Mouse (Mus musculus): Measurements from ENCODE around the gene Fam89b. TPM values are rescaled to one million over a fixed set of nuclear protein-coding genes. Genes with fewer than 3 reads are reported as not detected.

Fam89b gene
- polyA plus RNA-seq, 1 experiment from 2014 or later: 92.7 TPM

GRCm38 (mm10) chr19:5724549-5724941 lies 4.9 kb downstream of the Fam89b start:
- H3K9ac ChIP-seq (ENCODE audit: low read depth, low read length): no peak overlapping the region
- H3K36me3 ChIP-seq (ENCODE audit: insufficient read depth, low read length): peaks cover 18% of the 10 kb centered on the region
- 46% methylated on average over 7 of the region's 7 CpGs for WGBS
- H3K4me1 ChIP-seq (replicated peaks; ENCODE audit: insufficient read depth, low read length): peaks cover 27% of the 10 kb centered on the region
- 0 out of 2 replicates have a peak, but pooled peaks have one; percentile 3 for ATAC-seq (replicated peaks; ENCODE audit: low FRiP score, low read depth)
- peak overlapping the region; percentile 70 for H3K4me2 ChIP-seq (ENCODE audit: low read length)
- H3K27me3 ChIP-seq (ENCODE audit: insufficient read depth, low read length): no peaks in the 10 kb centered on the region
- peak; percentile 38 for DNase-seq (ENCODE audit: low spot score)
- H3K27ac ChIP-seq: peak overlapping the region; percentile 69
- no peaks in the 10 kb centered on the region for H3K9me3 ChIP-seq (replicated peaks; ENCODE audit: low read length)
- peak overlapping the region; percentile 44 for H3K4me3 ChIP-seq (replicated peaks; ENCODE audit: low read depth, low read length)
- no peak for TF ChIP-seq CTCF (IDR thresholded peaks at IDR 0.05; ENCODE audit: low read depth)

GRCm38 (mm10) chr19:5723934-5724548 lies 5.4 kb downstream of the Fam89b start:
- no peak overlapping the region for H3K9ac ChIP-seq (ENCODE audit: low read depth, low read length)
- no peak overlapping the region for H3K27ac ChIP-seq
- H3K4me2 ChIP-seq (ENCODE audit: low read length): peak overlapping the region; percentile 70
- peaks cover 23% of the 10 kb centered on the region for H3K36me3 ChIP-seq (ENCODE audit: insufficient read depth, low read length)
- H3K27me3 ChIP-seq (ENCODE audit: insufficient read depth, low read length): no peaks in the 10 kb centered on the region
- DNase-seq (ENCODE audit: low spot score) (no peak), ATAC-seq (replicated peaks; ENCODE audit: low FRiP score, low read depth) (no peak)
- H3K9me3 ChIP-seq (replicated peaks; ENCODE audit: low read length): no peaks in the 10 kb centered on the region
- 0 out of 2 replicates have a peak overlapping the region, but pooled peaks have one; percentile 44 for H3K4me3 ChIP-seq (replicated peaks; ENCODE audit: low read depth, low read length)
- no peak for TF ChIP-seq CTCF (IDR thresholded peaks at IDR 0.05; ENCODE audit: low read depth)
- 43% methylated on average over 4 of the region's 4 CpGs for WGBS
- H3K4me1 ChIP-seq (replicated peaks; ENCODE audit: insufficient read depth, low read length): peaks cover 27% of the 10 kb centered on the region

- ATAC-seq (replicated peaks; ENCODE audit: low FRiP score, low read depth) (no peak), DNase-seq (ENCODE audit: low spot score) (no peak)
- Histone ChIP-seq H3K27me3 (ENCODE audit: insufficient read depth, low read length) (no peaks in the 10 kb centered on the region), H3K36me3 (ENCODE audit: insufficient read depth, low read length) (peaks cover 25% of the 10 kb centered on the region), H3K4me3 (replicated peaks; ENCODE audit: low read depth, low read length) (no peak overlapping the region), H3K9ac (ENCODE audit: low read depth, low read length) (no peak overlapping the region), H3K27ac (no peak overlapping the region), H3K9me3 (replicated peaks; ENCODE audit: low read length) (no peaks in the 10 kb centered on the region), H3K4me2 (ENCODE audit: low read length) (no peak overlapping the region), H3K4me1 (replicated peaks; ENCODE audit: insufficient read depth, low read length) (peaks cover 20% of the 10 kb centered on the region; the same call in 1 of the 2 replicates)
- WGBS: 89% methylated on average over 7 of the region's 7 CpGs
- TF ChIP-seq CTCF (IDR thresholded peaks at IDR 0.05; ENCODE audit: low read depth): no peak
Observed at GRCm38 (mm10) chr19:5722848-5723425, 6.5 kb downstream of the Fam89b start.

GRCm38 (mm10) chr19:5721233-5721632 lies 8.2 kb downstream of the Fam89b start:
- Histone ChIP-seq H3K27ac (no peak overlapping the region), H3K9ac (ENCODE audit: low read depth, low read length) (no peak overlapping the region), H3K9me3 (replicated peaks; ENCODE audit: low read length) (no peaks in the 10 kb centered on the region), H3K4me3 (replicated peaks; ENCODE audit: low read depth, low read length) (no peak overlapping the region), H3K36me3 (ENCODE audit: insufficient read depth, low read length) (peaks cover 25% of the 10 kb centered on the region), H3K4me2 (ENCODE audit: low read length) (no peak overlapping the region), H3K27me3 (ENCODE audit: insufficient read depth, low read length) (no peaks in the 10 kb centered on the region), H3K4me1 (replicated peaks; ENCODE audit: insufficient read depth, low read length) (0 out of 2 replicates have a peak, but pooled peaks cover 6% of the 10 kb centered on the region)
- 89% methylated on average over 6 of the region's 6 CpGs for WGBS
- no peak for TF ChIP-seq CTCF (IDR thresholded peaks at IDR 0.05; ENCODE audit: low read depth)
- no peak for ATAC-seq (replicated peaks; ENCODE audit: low FRiP score, low read depth)
- DNase-seq (ENCODE audit: low spot score): no peak

- WGBS: 62% methylated on average over 10 of the region's 10 CpGs
- no peak for DNase-seq (ENCODE audit: low spot score)
- no peak for TF ChIP-seq CTCF (IDR thresholded peaks at IDR 0.05; ENCODE audit: low read depth)
Observed at GRCm38 (mm10) chr19:5716955-5717354, 12.5 kb downstream of the Fam89b start.

GRCm38 (mm10) chr19:5715793-5716688 lies 13.4 kb downstream of the Fam89b start:
- ATAC-seq (replicated peaks; ENCODE audit: low FRiP score, low read depth) (peak; percentile 61; the same call in 1 of the 2 replicates), DNase-seq (ENCODE audit: low spot score) (peak; percentile 48)
- Histone ChIP-seq H3K4me3 (replicated peaks; ENCODE audit: low read depth, low read length) (peak overlapping the region; percentile 4; the same call in 1 of the 2 replicates), H3K4me1 (replicated peaks; ENCODE audit: insufficient read depth, low read length) (peaks cover 3% of the 10 kb centered on the region; the same call in 1 of the 2 replicates), H3K27me3 (ENCODE audit: insufficient read depth, low read length) (no peaks in the 10 kb centered on the region), H3K9me3 (replicated peaks; ENCODE audit: low read length) (no peaks in the 10 kb centered on the region), H3K27ac (no peak overlapping the region), H3K9ac (ENCODE audit: low read depth, low read length) (no peak overlapping the region), H3K4me2 (ENCODE audit: low read length) (peak overlapping the region; percentile 50), H3K36me3 (ENCODE audit: insufficient read depth, low read length) (peaks cover 21% of the 10 kb centered on the region)
- TF ChIP-seq CTCF (IDR thresholded peaks at IDR 0.05; ENCODE audit: low read depth): peak; percentile 51
- WGBS: 36% methylated on average over 43 of the region's 43 CpGs

More at GRCm38 (mm10) chr19:5716955-5717354, 12.5 kb downstream of the Fam89b start:
- no peak overlapping the region for H3K4me2 ChIP-seq (ENCODE audit: low read length)
- ATAC-seq (replicated peaks; ENCODE audit: low FRiP score, low read depth): no peak
- no peaks in the 10 kb centered on the region for H3K27me3 ChIP-seq (ENCODE audit: insufficient read depth, low read length)
- no peak overlapping the region for H3K9ac ChIP-seq (ENCODE audit: low read depth, low read length)
- no peak overlapping the region for H3K4me3 ChIP-seq (replicated peaks; ENCODE audit: low read depth, low read length)
- H3K27ac ChIP-seq: no peak overlapping the region
- peaks cover 25% of the 10 kb centered on the region for H3K36me3 ChIP-seq (ENCODE audit: insufficient read depth, low read length)
- peaks cover 3% of the 10 kb centered on the region; the same call in 1 of the 2 replicates for H3K4me1 ChIP-seq (replicated peaks; ENCODE audit: insufficient read depth, low read length)
- no peaks in the 10 kb centered on the region for H3K9me3 ChIP-seq (replicated peaks; ENCODE audit: low read length)

Data from kidney, postnatal 0 days (tissue).